Mouse (Mus musculus): ENCODE measurements around the gene Zswim4.

GRCm38 (mm10) chr8:84255858-84256257 is 19.0 kb upstream of the Zswim4 start:
- TF ChIP-seq CHD2 (IDR thresholded peaks at IDR 0.05; ENCODE audit: low read depth, low read length) (no peak), ZNF384 (IDR thresholded peaks at IDR 0.05; ENCODE audit: low read depth, low read length) (no peak)

Measured in ES-E14 (cell line).